Mouse (Mus musculus) megakaryocyte, embryonic 14.5 days (primary cell): Measurements from ENCODE around the gene Samd4b.
"Not testable (repeated sequence)": the region's sequence is repeated elsewhere in the genome, so short reads cannot be mapped to it uniquely, and the experiment has no call there.

Source experiments
- FLI1 ChIP-seq: IDR thresholded peaks from 2 replicates; pipeline ENCODE4 v1.6.1; 2012; ENCODE audit warnings: low read length, inconsistent platforms, mixed read lengths
- GATA1 ChIP-seq: IDR thresholded peaks from 3 replicates; pipeline ENCODE4 v1.6.1; 2012; ENCODE audit warnings: mixed read lengths, low read length, inconsistent platforms, borderline replicate concordance

- not testable (repeated sequence) for TF ChIP-seq FLI1, GATA1
Observed at GRCm38 (mm10) chr7:28386877-28387276, 211.1 kb downstream of the Samd4b start.
